Mouse (Mus musculus) heart, embryonic 16.5 days (tissue): ENCODE data around the gene Hoxa13. TPM values are rescaled to one million over a fixed set of nuclear protein-coding genes. Genes with fewer than 3 reads are reported as not detected.

ENCODE experiments used
- ATAC-seq: fragments of 200-750 bp; cut with Nextera tagmentation; replicated peaks from 2 replicates; pipeline ENCODE4 v1.8.0; 2017; ENCODE audit warnings: moderate number of reproducible peaks; ENCODE audit not compliant: insufficient read depth, low FRiP score; ENCODE audit errors: extremely low read depth
- H3K27ac ChIP-seq: fragments of 300-500 bp; sonication (generic); 2 replicates; pipeline ENCODE4 v1.5.1; 2014; ENCODE audit warnings: mild to moderate bottlenecking, low read length, control low read depth, moderate library complexity
- H3K27me3 ChIP-seq: fragments of 300-500 bp; sonication (generic); 2 replicates; pipeline ENCODE4 v1.6.1; 2014; ENCODE audit warnings: low read length, mixed read lengths; ENCODE audit not compliant: control insufficient read depth, insufficient read depth
- H3K36me3 ChIP-seq: fragments of 300-500 bp; sonication (generic); 2 replicates; pipeline ENCODE4 v1.6.1; 2014; ENCODE audit not compliant: control insufficient read depth, insufficient read depth
- H3K4me1 ChIP-seq: fragments of 300-500 bp; sonication (generic); 2 replicates; pipeline ENCODE4 v1.6.1; 2014; ENCODE audit warnings: low read length, mixed read lengths; ENCODE audit not compliant: control insufficient read depth, insufficient read depth
- H3K4me2 ChIP-seq: fragments of 300-500 bp; sonication (generic); 2 replicates; pipeline ENCODE4 v1.6.1; 2014; ENCODE audit warnings: low read depth, mild to moderate bottlenecking, control low read depth, low read length
- H3K4me3 ChIP-seq: fragments of 300-500 bp; sonication (generic); 2 replicates; pipeline ENCODE4 v1.5.1; 2014; ENCODE audit warnings: mild to moderate bottlenecking, control low read depth, low read length
- H3K9ac ChIP-seq: fragments of 300-500 bp; sonication (generic); 2 replicates; pipeline ENCODE4 v1.6.1; 2014; ENCODE audit warnings: low read length, control low read depth
- H3K9me3 ChIP-seq: fragments of 300-500 bp; sonication (generic); replicated peaks from 2 replicates; pipeline ENCODE4 v1.6.1; 2016; ENCODE audit warnings: low read length; ENCODE audit not compliant: control insufficient read depth
- WGBS: fragments of 180-500 bp; shearing (Covaris S2); extraction: QIAGEN DNeasy Blood & Tissue Kit; methylation state at CpG from one replicate; pipeline ENCODE4 v1.1.7; 2014; 5-methylcytosine and 5-hydroxymethylcytosine counted together
- polyA plus RNA-seq: library from polyadenylated mRNA; unstranded; fragments of >200 nt; fragmentation: Nextera tagmentation; extraction: Ambion mirVana; gene quantifications from 2 replicates; pipeline ENCODE4 v1.2.1, GENCODE M21; 2015

Gene Hoxa13
- polyA plus RNA-seq, 1 experiment from 2014 or later = not detected

- Histone ChIP-seq H3K27me3 (peaks cover 96% of the 10 kb centered on the region), H3K9me3 (no peaks in the 10 kb centered on the region), H3K36me3 (no peaks in the 10 kb centered on the region), H3K27ac (no peak overlapping the region), H3K4me1 (0 out of 2 replicates have a peak, but pooled peaks cover 3% of the 10 kb centered on the region), H3K4me3 (no peak overlapping the region), H3K4me2 (no peak overlapping the region), H3K9ac (no peak overlapping the region)
- ATAC-seq = no peak
- WGBS = 2% methylated on average over 23 of the region's 23 CpGs
Measured at GRCm38 (mm10) chr6:52247766-52248637, 12.7 kb downstream of the Hoxa13 start.

- WGBS = 4% methylated on average over 3 of the region's 3 CpGs
- Histone ChIP-seq H3K27ac (no peak overlapping the region), H3K9me3 (no peaks in the 10 kb centered on the region), H3K4me2 (no peak overlapping the region), H3K9ac (no peak overlapping the region), H3K4me1 (0 out of 2 replicates have a peak, but pooled peaks cover 3% of the 10 kb centered on the region), H3K4me3 (no peak overlapping the region), H3K27me3 (peaks cover 97% of the 10 kb centered on the region), H3K36me3 (no peaks in the 10 kb centered on the region)
- no peak for ATAC-seq
Measured at GRCm38 (mm10) chr6:52246916-52247315, 13.8 kb downstream of the Hoxa13 start.

GRCm38 (mm10) chr6:52246403-52246803 lies 14.3 kb downstream of the Hoxa13 start:
- Histone ChIP-seq H3K4me2 (no peak overlapping the region), H3K27me3 (peaks cover 97% of the 10 kb centered on the region), H3K9me3 (no peaks in the 10 kb centered on the region), H3K27ac (no peak overlapping the region), H3K9ac (no peak overlapping the region), H3K36me3 (no peaks in the 10 kb centered on the region), H3K4me1 (0 out of 2 replicates have a peak, but pooled peaks cover 3% of the 10 kb centered on the region), H3K4me3 (no peak overlapping the region)
- under 1% methylated on average over 26 of the region's 26 CpGs for WGBS
- no peak for ATAC-seq

GRCm38 (mm10) chr6:52245757-52246142 lies 14.9 kb downstream of the Hoxa13 start, which contains the start of gene Hoxa11:
Hoxa11 (minus strand) TSS chr6:52245810.
- Histone ChIP-seq H3K4me3 (no peak within 1 kb of the TSS), H3K27me3 (peaks cover 97% of the 10 kb centered on the region), H3K9ac (no peak within 1 kb of the TSS), H3K27ac (no peak within 1 kb of the TSS), H3K4me2 (peak within 1 kb of the TSS; percentile 30; the same call in 1 of the 2 replicates), H3K36me3 (no peaks in the 10 kb centered on the region), H3K4me1 (0 out of 2 replicates have a peak, but pooled peaks cover 3% of the 10 kb centered on the region), H3K9me3 (no peaks in the 10 kb centered on the region)
- WGBS = 2% methylated on average over 20 of the region's 20 CpGs
- no peak for ATAC-seq

GRCm38 (mm10) chr6:52245040-52245756 lies 15.5 kb downstream of the Hoxa13 start:
- no peak overlapping the region for H3K27ac ChIP-seq
- no peak overlapping the region for H3K9ac ChIP-seq
- H3K36me3 ChIP-seq = no peaks in the 10 kb centered on the region
- ATAC-seq = no peak
- peaks cover 98% of the 10 kb centered on the region for H3K27me3 ChIP-seq
- H3K4me2 ChIP-seq = peak overlapping the region; percentile 30; the same call in 1 of the 2 replicates
- H3K4me3 ChIP-seq = no peak overlapping the region
- WGBS = under 1% methylated on average over 67 of the region's 71 CpGs
- H3K4me1 ChIP-seq = 0 out of 2 replicates have a peak, but pooled peaks cover 3% of the 10 kb centered on the region
- no peaks in the 10 kb centered on the region for H3K9me3 ChIP-seq

- H3K9ac ChIP-seq = no peak overlapping the region
- H3K4me2 ChIP-seq = peak overlapping the region; percentile 30; the same call in 1 of the 2 replicates
- no peak overlapping the region for H3K4me3 ChIP-seq
- no peaks in the 10 kb centered on the region for H3K9me3 ChIP-seq
- H3K27me3 ChIP-seq = peaks cover 98% of the 10 kb centered on the region
- 0 out of 2 replicates have a peak, but pooled peaks cover 3% of the 10 kb centered on the region for H3K4me1 ChIP-seq
- H3K27ac ChIP-seq = no peak overlapping the region
- WGBS = 2% methylated on average over 23 of the region's 23 CpGs
- no peaks in the 10 kb centered on the region for H3K36me3 ChIP-seq
- ATAC-seq = no peak
Measured at GRCm38 (mm10) chr6:52244471-52245039, 16.1 kb downstream of the Hoxa13 start.

GRCm38 (mm10) chr6:52243681-52244121 lies 17.0 kb downstream of the Hoxa13 start:
- 2% methylated on average over 12 of the region's 12 CpGs for WGBS
- no peak overlapping the region for H3K27ac ChIP-seq
- no peak overlapping the region for H3K4me2 ChIP-seq

GRCm38 (mm10) chr6:52242801-52243332 lies 17.8 kb downstream of the Hoxa13 start:
- ATAC-seq = no peak
- 4% methylated on average over 4 of the region's 4 CpGs for WGBS
- Histone ChIP-seq H3K4me3 (no peak overlapping the region), H3K27ac (no peak overlapping the region), H3K9me3 (no peaks in the 10 kb centered on the region), H3K9ac (no peak overlapping the region), H3K4me2 (no peak overlapping the region), H3K27me3 (peaks cover 94% of the 10 kb centered on the region), H3K4me1 (0 out of 2 replicates have a peak, but pooled peaks cover 3% of the 10 kb centered on the region), H3K36me3 (no peaks in the 10 kb centered on the region)

More at GRCm38 (mm10) chr6:52243681-52244121, 17.0 kb downstream of the Hoxa13 start:
- H3K27me3 ChIP-seq = peaks cover 95% of the 10 kb centered on the region
- H3K4me1 ChIP-seq = 0 out of 2 replicates have a peak, but pooled peaks cover 3% of the 10 kb centered on the region
- H3K9me3 ChIP-seq = no peaks in the 10 kb centered on the region
- no peaks in the 10 kb centered on the region for H3K36me3 ChIP-seq
- no peak overlapping the region for H3K9ac ChIP-seq
- H3K4me3 ChIP-seq = no peak overlapping the region
- ATAC-seq = no peak
